Mouse (Mus musculus) lung, postnatal 36 days (tissue): ENCODE measurements around the gene Bves.

ENCODE experiments used
- DNase-seq: peaks from one replicate; pipeline ENCODE4 v3.0.0; 2022; ENCODE audit warnings: mixed read lengths

Bves gene

GRCm38 (mm10) chr10:45356091-45356490 lies 20.5 kb downstream of the Bves start:
- DNase-seq, result no peak

GRCm38 (mm10) chr10:45363396-45363795 lies 27.8 kb downstream of the Bves start:
- DNase-seq, result no peak

- DNase-seq, result no peak
These were observed 31.6 kb downstream of the Bves start for GRCm38 (mm10) chr10:45366987-45367705.

GRCm38 (mm10) chr10:45369639-45370038 lies 34.1 kb downstream of the Bves start:
- DNase-seq, result no peak

GRCm38 (mm10) chr10:45370545-45370944 lies 35.0 kb downstream of the Bves start:
- no peak for DNase-seq

- peak; percentile 79 for DNase-seq
These were observed 37.6 kb downstream of the Bves start for GRCm38 (mm10) chr10:45372994-45373692.

- DNase-seq, result no peak
These were observed 42.7 kb downstream of the Bves start for GRCm38 (mm10) chr10:45378269-45378668.

- DNase-seq, result no peak
These were observed 46.5 kb downstream of the Bves start for GRCm38 (mm10) chr10:45381937-45382636.

- DNase-seq, result no peak
These were observed 47.0 kb downstream of the Bves start for GRCm38 (mm10) chr10:45382637-45382958.

GRCm38 (mm10) chr10:45398211-45398610 lies 62.6 kb downstream of the Bves start:
- no peak for DNase-seq

GRCm38 (mm10) chr10:45399702-45400243 lies 64.2 kb downstream of the Bves start:
- DNase-seq, result no peak

- DNase-seq, result no peak
These were observed 75.2 kb downstream of the Bves start for GRCm38 (mm10) chr10:45410624-45411341.

- no peak for DNase-seq
These were observed 76.2 kb downstream of the Bves start for GRCm38 (mm10) chr10:45411741-45412140.

- DNase-seq, result no peak
These were observed 76.6 kb downstream of the Bves start for GRCm38 (mm10) chr10:45412144-45412543.
